Mouse (Mus musculus) hindbrain, embryonic 14.5 days (tissue): ENCODE measurements around the gene Mesp1. TPM values are rescaled to one million over a fixed set of nuclear protein-coding genes. Genes with fewer than 3 reads are reported as not detected.
A peak's percentile ranks its signal among the peaks of the same experiment; 100 is the strongest.

Source experiments
- ATAC-seq: fragments of 200-750 bp; cut with Nextera tagmentation; 2 replicates; pipeline ENCODE4 v1.8.0; 2017; ENCODE audit warnings: moderate number of reproducible peaks, mild to moderate bottlenecking, moderate TSS enrichment, moderate library complexity; ENCODE audit not compliant: low FRiP score
- DNase-seq: peaks from one replicate; pipeline ENCODE4 v3.0.0-alpha.2; 2015; ENCODE audit warnings: low spot score
- H3K27ac ChIP-seq: fragments of 300-500 bp; sonication (generic); 2 replicates; pipeline ENCODE4 v1.5.1; 2014; ENCODE audit warnings: mild to moderate bottlenecking, moderate library complexity
- H3K27me3 ChIP-seq: fragments of 300-500 bp; sonication (generic); 2 replicates; pipeline ENCODE4 v1.6.1; 2014; ENCODE audit warnings: mild to moderate bottlenecking, low read length, mixed read lengths; ENCODE audit not compliant: control insufficient read depth, insufficient read depth
- H3K36me3 ChIP-seq: fragments of 300-500 bp; sonication (generic); replicated peaks from 2 replicates; pipeline ENCODE4 v1.6.1; 2014; ENCODE audit not compliant: control insufficient read depth, insufficient read depth
- H3K4me1 ChIP-seq: fragments of 300-500 bp; sonication (generic); replicated peaks from 2 replicates; pipeline ENCODE4 v1.6.1; 2014; ENCODE audit warnings: antibody characterized with exemption, low read length, mixed read lengths; ENCODE audit not compliant: control insufficient read depth, insufficient read depth
- H3K4me2 ChIP-seq: fragments of 300-500 bp; sonication (generic); replicated peaks from 2 replicates; pipeline ENCODE4 v1.6.1; 2014; ENCODE audit warnings: mild to moderate bottlenecking, moderate library complexity
- H3K4me3 ChIP-seq: fragments of 300-500 bp; sonication (generic); replicated peaks from 2 replicates; pipeline ENCODE4 v1.5.1; 2014; ENCODE audit warnings: mild to moderate bottlenecking, low read length
- H3K9ac ChIP-seq: fragments of 300-500 bp; sonication (generic); 2 replicates; pipeline ENCODE4 v1.6.1; 2014
- H3K9me3 ChIP-seq: fragments of 300-500 bp; sonication (generic); 2 replicates; pipeline ENCODE4 v1.6.1; 2016; ENCODE audit warnings: low read length; ENCODE audit not compliant: control insufficient read depth
- WGBS: fragments of 180-500 bp; shearing (Covaris S2); extraction: QIAGEN DNeasy Blood & Tissue Kit; methylation state at CpG from one replicate; pipeline ENCODE4 v1.1.7; 2014; 5-methylcytosine and 5-hydroxymethylcytosine counted together
- polyA plus RNA-seq: library from polyadenylated mRNA; unstranded; fragments of >200 nt; fragmentation: Nextera tagmentation; extraction: Ambion mirVana; gene quantifications from 2 replicates; pipeline ENCODE4 v1.2.1, GENCODE M21; 2014

Mesp1 gene
- polyA plus RNA-seq, 1 experiment from 2014 or later = not detected

- Histone ChIP-seq H3K36me3 (no peaks in the 10 kb centered on the region), H3K4me1 (peaks cover 4% of the 10 kb centered on the region; the same call in 1 of the 2 replicates), H3K4me3 (no peak overlapping the region), H3K27me3 (no peaks in the 10 kb centered on the region), H3K9me3 (no peaks in the 10 kb centered on the region), H3K27ac (no peak overlapping the region), H3K9ac (no peak overlapping the region), H3K4me2 (no peak overlapping the region)
- ATAC-seq (no peak), DNase-seq (no peak)
- 45% methylated on average over 4 of the region's 4 CpGs for WGBS
These were observed 25.9 kb upstream of the Mesp1 start for GRCm38 (mm10) chr7:79819515-79819914.

DNA sequence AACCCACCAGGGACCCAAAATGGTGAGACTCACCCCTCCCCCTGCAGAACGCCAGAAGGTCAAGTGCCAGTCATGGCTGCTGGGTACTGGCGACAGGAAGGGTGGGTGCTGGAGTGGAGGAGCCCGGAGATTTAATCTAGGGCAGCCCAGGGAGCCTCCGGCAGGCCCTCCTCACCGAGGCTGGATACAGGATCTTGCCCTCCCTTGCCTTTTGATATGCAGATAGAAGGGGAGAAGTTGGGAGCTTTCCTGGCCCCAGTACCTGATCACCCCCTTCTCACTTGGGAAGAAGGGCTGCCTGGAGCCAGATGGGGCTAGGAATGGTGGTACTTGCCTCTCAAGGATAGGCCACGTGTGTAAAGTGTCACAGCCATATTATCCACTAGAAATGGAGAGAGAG is 24.7 kb upstream of the Mesp1 start:
- ATAC-seq = no peak
- Histone ChIP-seq H3K4me3 (no peak overlapping the region), H3K36me3 (no peaks in the 10 kb centered on the region), H3K9me3 (no peaks in the 10 kb centered on the region), H3K4me1 (peaks cover 4% of the 10 kb centered on the region; the same call in 1 of the 2 replicates), H3K4me2 (no peak overlapping the region), H3K27me3 (no peaks in the 10 kb centered on the region), H3K27ac (no peak overlapping the region), H3K9ac (no peak overlapping the region)
- DNase-seq = no peak
- WGBS = 9% methylated on average over 6 of the region's 6 CpGs

GRCm38 (mm10) chr7:79813409-79813808 is 19.8 kb upstream of the Mesp1 start:
- no peak overlapping the region for H3K27ac ChIP-seq
- ATAC-seq (no peak), DNase-seq (no peak)
- H3K4me1 ChIP-seq = peaks cover 3% of the 10 kb centered on the region
- H3K9me3 ChIP-seq = no peaks in the 10 kb centered on the region
- H3K9ac ChIP-seq = no peak overlapping the region
- no peaks in the 10 kb centered on the region for H3K36me3 ChIP-seq
- WGBS = 96% methylated on average over 1 of the region's 1 CpGs
- no peak overlapping the region for H3K4me2 ChIP-seq
- H3K27me3 ChIP-seq = peaks cover 6% of the 10 kb centered on the region; the same call in 1 of the 2 replicates
- no peak overlapping the region for H3K4me3 ChIP-seq

DNA sequence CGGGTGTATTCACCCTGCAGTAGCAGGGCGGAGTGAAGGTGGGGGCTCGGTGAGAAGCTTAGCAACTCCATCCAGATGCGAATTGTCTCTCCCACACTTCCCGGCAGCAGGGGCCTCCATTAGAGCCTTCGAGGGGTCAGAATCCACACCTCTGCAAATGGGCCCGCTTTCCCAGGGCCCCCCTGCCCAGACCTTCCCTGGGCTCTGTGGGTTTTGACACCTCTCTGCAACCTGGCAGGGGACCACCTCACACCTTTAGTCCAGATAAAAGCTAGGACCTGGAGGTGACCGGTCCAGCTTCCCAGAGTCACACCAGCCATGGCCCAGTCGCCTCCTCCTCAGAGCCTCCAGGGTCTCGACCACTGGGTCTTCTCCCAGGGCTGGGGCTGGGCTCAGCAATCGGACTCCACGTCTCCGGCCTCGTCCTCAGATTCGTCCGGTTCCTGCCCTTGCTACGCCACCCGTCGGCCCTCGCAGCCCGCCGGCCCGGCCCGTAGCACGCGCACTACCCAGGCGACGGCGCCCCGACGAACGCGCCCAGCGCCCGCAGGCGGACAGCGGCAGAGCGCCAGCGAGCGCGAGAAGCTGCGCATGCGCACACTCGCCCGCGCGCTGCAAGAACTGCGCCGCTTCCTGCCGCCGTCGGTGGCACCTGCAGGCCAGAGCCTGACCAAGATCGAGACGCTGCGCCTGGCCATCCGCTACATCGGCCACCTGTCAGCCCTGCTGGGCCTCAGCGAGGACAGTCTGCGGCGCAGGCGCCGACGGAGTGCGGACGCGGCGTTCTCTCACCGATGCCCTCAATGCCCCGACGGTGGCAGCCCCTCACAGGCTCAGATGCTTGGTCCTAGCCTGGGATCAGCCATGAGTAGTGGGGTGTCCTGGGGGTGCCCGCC is 17.3 kb upstream of the Mesp1 start, which contains the start of gene Mesp2:
Mesp2 (plus strand) TSS at position 117 of the 896 bp plus-strand sequence.
- H3K4me2 ChIP-seq = peak within 1 kb of the TSS; percentile 70
- 22% methylated on average over 65 of the region's 71 CpGs for WGBS
- no peaks in the 10 kb centered on the region for H3K9me3 ChIP-seq
- no peaks in the 10 kb centered on the region; the same call in 1 of the 2 replicates for H3K4me1 ChIP-seq
- H3K4me3 ChIP-seq = peak within 1 kb of the TSS; percentile 34
- ATAC-seq (peak; percentile 65; the same call in 1 of the 2 replicates), DNase-seq (peak; percentile 83)
- H3K27me3 ChIP-seq = peaks cover 6% of the 10 kb centered on the region; the same call in 1 of the 2 replicates
- H3K9ac ChIP-seq = peak within 1 kb of the TSS; percentile 54
- no peaks in the 10 kb centered on the region for H3K36me3 ChIP-seq
- no peak within 1 kb of the TSS for H3K27ac ChIP-seq

GRCm38 (mm10) chr7:79808561-79808960 is 15.0 kb upstream of the Mesp1 start:
- no peak overlapping the region for H3K9ac ChIP-seq
- no peak overlapping the region for H3K27ac ChIP-seq
- WGBS = 89% methylated on average over 7 of the region's 7 CpGs
- DNase-seq (no peak), ATAC-seq (no peak)
- no peak overlapping the region for H3K4me3 ChIP-seq
- H3K4me1 ChIP-seq = no peaks in the 10 kb centered on the region; the same call in 1 of the 2 replicates
- no peaks in the 10 kb centered on the region for H3K36me3 ChIP-seq
- peaks cover 6% of the 10 kb centered on the region; the same call in 1 of the 2 replicates for H3K27me3 ChIP-seq
- no peak overlapping the region for H3K4me2 ChIP-seq
- no peaks in the 10 kb centered on the region for H3K9me3 ChIP-seq

DNA sequence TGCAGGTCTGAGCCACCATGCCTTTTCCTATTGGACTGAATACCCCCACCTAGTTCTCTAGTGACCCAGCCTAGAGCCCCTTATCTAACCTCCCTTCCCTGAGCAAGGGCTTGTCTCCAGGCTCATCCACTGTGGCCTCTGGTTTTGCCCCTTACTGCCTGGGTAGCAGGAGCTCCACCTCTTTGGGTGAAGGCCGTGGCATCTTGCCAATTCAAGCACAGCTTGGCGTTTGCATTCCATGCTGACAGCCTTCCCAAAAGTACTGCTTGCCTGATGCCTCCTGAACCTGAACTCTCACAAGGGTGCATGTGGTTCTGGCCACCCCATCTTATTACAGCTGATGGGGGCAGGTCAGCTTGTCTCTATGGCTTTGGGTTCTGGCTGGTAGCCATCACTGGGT is 10.3 kb upstream of the Mesp1 start:
- no peak for ATAC-seq
- H3K9ac ChIP-seq = no peak overlapping the region
- no peaks in the 10 kb centered on the region for H3K4me1 ChIP-seq
- no peaks in the 10 kb centered on the region for H3K27me3 ChIP-seq
- WGBS = 59% methylated on average over 2 of the region's 2 CpGs
- H3K9me3 ChIP-seq = no peaks in the 10 kb centered on the region
- H3K4me2 ChIP-seq = no peak overlapping the region
- no peak overlapping the region for H3K4me3 ChIP-seq
- H3K27ac ChIP-seq = no peak overlapping the region
- no peaks in the 10 kb centered on the region for H3K36me3 ChIP-seq
- DNase-seq = no peak

DNA sequence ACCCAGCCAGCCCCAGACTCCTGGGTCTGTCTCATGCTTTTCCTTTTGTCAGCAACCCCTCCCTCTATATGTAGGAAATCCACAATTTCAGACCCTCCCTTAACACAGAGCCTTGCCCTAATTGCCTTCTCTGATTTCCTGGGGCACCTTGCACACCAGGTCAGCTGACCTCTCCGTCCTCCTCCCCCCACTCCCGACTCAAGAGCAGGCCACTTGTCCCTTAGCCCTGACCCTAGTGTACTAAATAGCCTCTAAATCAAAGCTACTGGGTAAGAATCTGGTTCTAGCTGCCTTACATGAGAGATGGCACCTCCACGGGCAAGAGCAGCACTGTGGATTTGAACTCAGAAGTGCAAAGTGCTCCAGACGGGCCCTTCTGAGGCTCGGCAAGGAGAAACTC is 8.4 kb upstream of the Mesp1 start:
- H3K4me3 ChIP-seq = no peak overlapping the region
- H3K9me3 ChIP-seq = no peaks in the 10 kb centered on the region
- ATAC-seq (no peak), DNase-seq (no peak)
- no peaks in the 10 kb centered on the region for H3K36me3 ChIP-seq
- no peak overlapping the region for H3K4me2 ChIP-seq
- H3K27me3 ChIP-seq = no peaks in the 10 kb centered on the region
- H3K9ac ChIP-seq = no peak overlapping the region
- WGBS = 72% methylated on average over 5 of the region's 5 CpGs
- no peaks in the 10 kb centered on the region for H3K4me1 ChIP-seq
- no peak overlapping the region for H3K27ac ChIP-seq

DNA sequence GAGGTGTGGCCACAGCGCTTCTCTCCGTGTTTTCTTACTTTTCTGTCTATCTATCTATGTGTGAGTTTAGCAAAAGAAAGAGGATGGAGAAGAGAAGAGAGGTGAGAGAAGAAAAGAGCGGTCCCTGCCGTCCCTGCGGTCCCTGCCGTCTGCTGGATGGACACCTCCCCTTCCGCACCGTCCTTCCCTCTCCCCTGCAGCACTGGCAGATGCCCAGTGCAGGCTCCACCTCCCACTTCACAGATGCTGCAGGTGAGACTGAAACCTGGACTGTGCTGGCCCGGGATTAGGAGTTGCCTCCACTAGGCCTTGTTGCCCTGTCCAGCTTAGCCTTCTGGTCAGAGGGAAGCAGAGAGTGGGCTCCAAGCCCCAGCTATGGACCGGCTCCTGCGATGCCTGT is 7.8 kb upstream of the Mesp1 start:
- no peak overlapping the region for H3K27ac ChIP-seq

GRCm38 (mm10) chr7:79800336-79800735 is 6.7 kb upstream of the Mesp1 start:
- H3K9me3 ChIP-seq = no peaks in the 10 kb centered on the region
- no peaks in the 10 kb centered on the region for H3K27me3 ChIP-seq
- DNase-seq (no peak), ATAC-seq (no peak)
- whole genome bisulfite sequencing = 85% methylated on average over 4 of the region's 4 CpGs
- H3K36me3 ChIP-seq = no peaks in the 10 kb centered on the region
- H3K4me3 ChIP-seq = no peak overlapping the region
- H3K9ac ChIP-seq = no peak overlapping the region
- no peak overlapping the region for H3K4me2 ChIP-seq
- H3K27ac ChIP-seq = no peak overlapping the region
- no peaks in the 10 kb centered on the region for H3K4me1 ChIP-seq

More for the DNA sequence above, 7.8 kb upstream of the Mesp1 start:
- ATAC-seq (no peak), DNase-seq (no peak)
- Histone ChIP-seq H3K27me3 (no peaks in the 10 kb centered on the region), H3K9me3 (no peaks in the 10 kb centered on the region), H3K9ac (no peak overlapping the region), H3K4me3 (no peak overlapping the region), H3K36me3 (no peaks in the 10 kb centered on the region), H3K4me1 (no peaks in the 10 kb centered on the region), H3K4me2 (no peak overlapping the region)
- WGBS = 78% methylated on average over 11 of the region's 11 CpGs
